Mouse (Mus musculus) R1 (cell line): ENCODE measurements at regions not wholly inside any gene's neighbourhood (a gene's known extent, or its start where the extent isn't known, plus 50 kb on each side); places are given as distances from the start of the nearest gene placed in this dataset.
A peak's percentile ranks its signal among the peaks of the same experiment; 100 is the strongest.

Experiments used
- DNase-seq: peaks from one replicate; pipeline ENCODE4 v3.0.0-alpha.2; 2018; ENCODE audit warnings: low read depth, low spot score

DNA sequence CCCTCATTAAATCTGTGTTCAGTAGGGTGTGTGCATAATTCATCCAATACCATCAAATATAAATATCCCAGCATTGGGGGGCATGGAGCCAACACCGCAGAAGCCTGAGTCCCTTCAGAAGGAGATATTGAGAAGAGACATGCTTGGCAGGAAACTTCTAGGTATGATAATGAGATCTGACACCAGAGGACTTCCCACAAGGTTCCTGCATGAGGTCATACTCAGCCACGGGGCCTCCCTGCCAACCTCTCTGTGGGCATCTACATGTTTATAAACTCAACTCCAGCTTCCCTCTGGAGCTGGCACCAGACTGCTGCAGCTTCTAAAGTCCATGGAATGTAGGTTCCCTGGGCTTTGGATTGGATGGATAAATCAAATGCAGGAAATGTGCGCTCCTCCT, 587.4 kb upstream of the Kdm8 start:
- DNase-seq = no peak

DNA sequence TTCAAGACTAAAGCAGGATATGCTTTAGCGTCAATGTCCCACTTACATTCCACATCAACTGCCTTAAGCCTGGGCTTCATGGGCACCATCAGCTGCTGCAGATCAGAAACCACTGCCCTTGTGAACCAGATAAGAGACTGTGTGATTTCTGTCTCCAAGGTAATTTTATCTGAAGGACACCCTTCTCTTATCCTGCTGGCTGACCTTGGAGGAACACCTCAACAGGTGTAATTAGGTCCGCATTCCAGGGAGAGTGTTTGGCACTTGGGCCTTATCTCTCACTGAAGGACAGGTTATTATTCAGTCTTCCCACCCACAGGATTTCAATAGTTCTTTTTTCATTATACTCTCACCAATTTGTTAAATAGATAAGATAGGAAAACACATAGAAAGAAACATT, 583.1 kb upstream of the Kdm8 start:
- DNase-seq = no peak

DNA sequence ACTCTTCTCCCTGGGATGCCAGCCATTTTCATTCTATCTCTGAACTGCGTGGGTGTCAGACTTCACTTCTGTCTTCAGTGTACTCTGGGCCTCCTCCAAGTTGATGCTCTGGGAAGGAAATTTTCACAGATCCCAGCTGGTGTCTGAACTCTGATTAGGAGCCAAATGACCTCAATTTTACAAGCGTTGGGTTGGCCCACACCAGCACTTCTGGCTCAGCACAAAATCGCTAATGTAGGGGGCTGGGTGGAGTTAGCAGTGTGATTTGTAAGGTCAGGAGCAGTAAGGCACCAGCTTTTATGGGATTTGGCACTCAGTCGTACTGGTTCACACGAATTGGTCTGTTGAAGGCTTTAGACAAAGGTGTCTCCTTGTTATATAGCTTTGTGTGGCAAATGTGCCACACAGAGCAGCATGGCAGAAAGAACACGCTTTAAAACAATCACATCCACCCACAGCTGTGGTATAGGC, 576.3 kb upstream of the Kdm8 start:
- no peak for DNase-seq

DNA sequence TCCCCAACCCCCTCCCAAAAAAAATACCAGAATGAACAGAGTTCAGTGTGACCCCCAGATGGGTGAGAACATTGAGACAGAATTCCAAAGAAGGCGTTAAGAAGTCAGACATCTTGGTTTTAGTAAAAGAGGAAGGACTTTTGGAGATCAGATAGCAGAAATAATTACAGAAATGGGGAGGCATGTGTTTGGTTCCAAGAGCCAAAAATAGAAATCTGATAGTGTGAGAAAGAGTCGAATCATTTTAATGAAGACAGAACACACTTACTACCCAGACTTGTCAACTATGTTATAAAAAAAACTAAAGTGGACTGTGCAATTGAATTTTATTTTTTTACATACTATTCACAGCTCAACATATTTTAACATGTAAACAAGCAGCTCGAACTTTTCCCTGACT, 575.9 kb upstream of the Kdm8 start:
- DNase-seq = no peak

DNA sequence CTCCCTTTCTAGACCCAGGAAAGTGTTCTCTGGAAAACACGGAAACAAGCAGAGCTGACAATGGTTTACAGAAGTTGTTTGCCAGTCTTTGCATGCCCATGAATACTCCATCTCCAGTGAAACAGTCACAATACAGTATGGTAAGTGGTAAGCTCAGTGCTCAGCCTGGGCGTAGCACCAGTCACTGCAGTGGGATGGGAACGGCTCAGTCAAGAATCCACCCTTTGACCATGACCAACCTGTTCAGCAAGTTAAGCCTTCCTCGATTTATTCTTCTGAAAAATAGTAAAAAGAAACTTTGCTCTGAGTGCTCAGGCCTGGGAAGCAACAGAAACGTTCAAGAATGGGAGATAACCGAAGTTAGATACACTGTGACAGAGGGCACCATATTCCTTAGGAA, 563.7 kb upstream of the Kdm8 start:
- DNase-seq = no peak

DNA sequence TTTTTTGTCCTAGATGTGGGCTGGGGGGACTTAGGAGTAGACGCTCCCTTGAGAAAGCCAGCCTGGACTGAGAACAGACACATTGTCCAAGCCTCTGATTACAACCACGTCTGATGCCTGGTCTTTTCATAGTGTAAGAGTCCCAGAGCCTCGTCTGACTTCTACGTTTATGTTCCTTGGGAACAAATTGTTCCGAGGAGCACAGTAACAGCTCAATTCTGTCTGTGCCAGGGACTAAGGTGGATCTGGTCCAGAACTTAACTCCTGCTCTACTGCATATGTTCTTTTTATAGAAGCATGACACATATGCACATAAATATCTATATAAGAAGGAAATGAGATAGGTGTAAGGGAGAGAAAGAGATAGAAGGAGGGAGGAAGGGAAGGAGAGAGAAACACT, 537.2 kb upstream of the Kdm8 start:
- no peak for DNase-seq

DNA sequence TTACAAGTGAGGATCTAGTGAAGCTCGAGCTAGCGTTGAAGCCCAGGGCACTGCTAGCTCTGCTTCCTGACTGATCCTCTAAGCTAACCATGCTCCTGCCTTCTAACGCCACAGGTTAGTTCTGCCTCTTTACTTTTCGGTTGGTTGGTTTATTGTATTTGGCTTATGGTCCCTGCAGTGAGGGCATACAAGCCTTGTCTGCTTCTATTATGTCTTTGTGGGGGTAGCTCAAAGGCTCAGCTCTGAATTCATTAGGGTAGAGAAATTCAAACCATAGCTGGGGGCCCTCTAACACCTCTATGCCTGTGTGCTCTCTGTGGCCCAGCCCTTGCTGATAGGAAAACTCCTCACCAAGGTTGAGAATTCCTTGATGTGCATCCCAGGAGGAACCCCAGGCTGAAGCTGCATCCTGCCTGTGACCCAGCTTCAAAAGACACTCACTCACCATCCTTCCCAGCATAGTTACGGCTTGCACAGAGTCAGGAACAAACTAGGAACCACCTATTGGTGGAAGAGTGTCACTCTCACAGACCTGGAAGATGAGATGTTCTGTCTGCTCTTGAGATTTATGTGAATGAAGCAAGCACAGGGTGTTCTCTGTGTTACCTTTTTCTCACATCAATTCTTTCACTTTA, 536.7 kb upstream of the Kdm8 start:
- no peak for DNase-seq

DNA sequence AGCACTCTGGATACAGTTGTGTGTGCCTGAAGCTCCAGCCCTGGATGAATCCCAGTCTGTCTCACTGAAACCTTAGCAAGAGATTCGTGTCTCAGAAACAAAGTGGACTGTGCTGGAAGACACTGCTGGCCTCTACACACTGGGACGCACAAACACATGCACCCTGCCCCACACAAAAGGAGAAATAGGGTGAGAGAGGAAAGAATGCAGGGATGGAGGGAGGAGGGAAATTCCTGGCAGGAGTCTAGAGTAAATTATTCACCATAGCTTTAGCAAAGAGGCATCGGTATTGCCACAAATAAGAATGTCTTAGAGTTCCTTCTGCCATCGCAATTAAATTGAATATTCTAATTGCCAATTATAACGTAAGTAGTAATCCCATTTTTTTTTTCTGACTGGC, 530.4 kb upstream of the Kdm8 start:
- DNase-seq = no peak

DNA sequence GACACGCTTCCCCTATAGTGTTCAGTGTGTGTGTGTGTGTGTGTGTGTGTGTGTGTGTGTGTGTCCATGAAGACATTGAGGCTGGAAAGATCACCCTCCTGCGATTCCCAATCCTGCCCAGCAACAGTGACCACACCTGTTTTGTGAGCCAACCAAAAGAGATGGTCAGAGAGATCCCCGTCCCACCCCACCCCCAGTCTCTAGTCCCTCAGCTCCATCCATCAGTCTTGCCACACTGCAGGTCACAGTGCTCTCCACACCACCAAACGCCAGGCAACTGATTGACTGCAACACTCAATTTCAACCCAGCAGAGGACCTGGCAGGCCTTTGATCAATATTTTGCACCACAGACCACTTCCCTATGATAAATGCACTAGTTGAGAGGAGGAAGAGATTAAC, 530.0 kb upstream of the Kdm8 start:
- no peak for DNase-seq

DNA sequence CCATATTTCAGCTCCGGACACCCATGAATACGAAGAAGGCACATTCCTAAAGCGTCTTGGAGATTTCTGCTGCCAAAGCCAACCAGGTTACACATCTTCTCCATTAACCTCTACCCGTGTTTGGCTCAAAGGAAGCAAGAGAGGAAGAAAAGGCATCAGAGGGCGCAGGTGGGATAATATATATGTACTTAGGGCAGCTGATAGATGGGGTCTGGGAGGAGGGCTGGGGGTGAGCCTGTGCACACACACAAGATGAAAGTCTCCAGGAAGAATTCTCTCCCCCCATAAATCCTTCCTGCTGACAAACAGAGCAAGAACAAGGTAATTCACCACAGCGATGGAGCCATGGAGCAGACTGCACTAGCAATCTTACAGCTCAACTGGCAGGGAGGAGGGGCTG, 529.5 kb upstream of the Kdm8 start:
- no peak for DNase-seq

DNA sequence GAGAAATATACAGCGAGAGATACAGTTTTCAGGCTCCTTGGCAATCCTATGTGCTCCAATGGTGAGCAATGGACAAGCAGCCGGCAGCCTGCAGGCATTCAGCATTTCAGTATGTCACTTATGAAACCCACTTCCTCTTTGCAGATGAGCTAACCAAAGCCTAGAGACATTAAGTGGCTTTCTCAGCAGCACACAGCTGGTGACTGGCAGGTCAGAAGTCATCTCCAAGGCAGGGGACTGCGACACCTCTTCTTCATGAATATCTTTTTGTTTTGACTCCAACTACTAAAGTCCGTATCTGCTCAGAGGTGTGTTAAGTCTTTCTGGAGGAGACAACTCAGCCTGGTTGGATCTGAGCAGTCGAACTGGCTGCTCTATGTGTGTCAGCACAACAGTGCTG, 528.8 kb upstream of the Kdm8 start:
- no peak for DNase-seq

DNA sequence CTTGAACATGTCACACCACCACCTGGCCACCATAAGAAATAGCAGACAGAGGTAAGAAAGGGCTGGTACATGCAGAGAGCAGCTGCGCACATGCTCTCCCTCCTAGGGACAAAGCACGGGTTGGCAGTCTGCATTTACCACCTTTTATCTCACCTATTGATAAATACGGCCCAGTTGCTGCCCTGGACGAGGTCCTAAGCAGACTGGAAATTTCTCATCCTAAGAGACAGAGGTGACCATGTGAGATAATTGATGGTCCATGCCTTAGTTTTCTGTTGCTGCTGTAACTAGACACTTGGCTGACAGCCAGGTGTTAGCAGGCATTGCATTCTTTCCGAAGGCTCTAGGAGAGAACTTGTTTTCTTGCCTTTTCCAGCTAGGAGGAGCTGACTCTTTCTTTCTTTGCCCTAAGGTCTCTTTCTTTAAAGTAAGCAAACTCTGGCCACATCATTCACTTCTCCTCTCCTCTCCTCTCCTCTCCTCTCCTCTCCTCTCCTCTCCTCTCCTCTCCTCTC, 526.8 kb upstream of the Kdm8 start:
- no peak for DNase-seq

DNA sequence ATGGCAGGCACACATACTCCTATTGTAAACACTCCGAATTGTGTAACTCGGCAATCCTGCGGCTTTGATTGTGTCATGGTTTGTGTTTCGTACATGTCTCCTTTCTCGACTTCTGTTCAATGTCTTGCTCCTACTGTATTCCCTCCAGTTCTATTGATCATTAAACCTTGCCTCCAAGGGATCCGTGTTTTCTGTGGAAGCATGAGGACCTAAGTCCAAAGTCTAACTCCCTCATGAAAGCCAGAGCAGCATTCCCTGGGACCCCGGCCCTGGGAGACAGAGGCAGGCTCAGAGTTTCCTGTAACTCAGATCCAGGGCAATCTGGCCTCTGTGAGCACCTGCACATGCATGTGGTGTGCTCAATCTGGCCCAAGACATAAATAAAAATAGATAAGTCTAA, 521.7 kb upstream of the Kdm8 start:
- no peak for DNase-seq

DNA sequence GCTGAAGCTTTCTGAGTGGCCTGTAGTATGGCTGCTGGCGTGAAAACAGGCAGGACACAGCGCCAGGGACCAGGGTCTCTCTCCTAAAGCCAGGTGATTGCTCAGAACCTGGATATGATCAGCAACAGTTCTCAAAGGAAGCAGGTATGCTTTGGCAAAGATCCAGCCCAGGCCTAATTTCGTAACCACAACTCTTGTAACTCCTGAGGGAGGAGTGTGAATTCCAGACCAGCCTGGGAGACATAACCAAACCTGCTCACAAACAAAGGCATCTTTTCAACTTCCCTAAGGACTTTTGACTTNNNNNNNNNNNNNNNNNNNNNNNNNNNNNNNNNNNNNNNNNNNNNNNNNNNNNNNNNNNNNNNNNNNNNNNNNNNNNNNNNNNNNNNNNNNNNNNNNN, 510.9 kb upstream of the Kdm8 start:
- DNase-seq = no peak

DNA sequence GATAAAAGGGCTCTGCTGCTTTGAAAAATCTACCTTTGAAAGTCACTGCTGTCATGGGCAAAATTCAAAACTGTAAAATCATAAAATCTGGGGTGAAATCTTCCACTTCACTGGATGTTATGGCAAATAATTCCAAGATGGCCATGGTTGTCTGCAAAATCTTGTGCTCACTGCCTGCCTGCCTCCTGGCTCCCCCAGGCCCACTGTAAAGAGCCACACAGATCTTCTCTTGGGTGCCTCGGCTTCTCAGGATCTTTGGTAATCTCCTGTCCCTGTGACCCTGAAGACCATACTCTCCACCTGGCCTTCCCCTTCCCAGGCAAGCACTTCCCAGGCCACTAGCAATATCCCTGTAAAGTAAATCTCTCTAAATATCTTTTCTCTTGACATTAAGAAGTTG, 505.1 kb upstream of the Kdm8 start:
- no peak for DNase-seq

DNA sequence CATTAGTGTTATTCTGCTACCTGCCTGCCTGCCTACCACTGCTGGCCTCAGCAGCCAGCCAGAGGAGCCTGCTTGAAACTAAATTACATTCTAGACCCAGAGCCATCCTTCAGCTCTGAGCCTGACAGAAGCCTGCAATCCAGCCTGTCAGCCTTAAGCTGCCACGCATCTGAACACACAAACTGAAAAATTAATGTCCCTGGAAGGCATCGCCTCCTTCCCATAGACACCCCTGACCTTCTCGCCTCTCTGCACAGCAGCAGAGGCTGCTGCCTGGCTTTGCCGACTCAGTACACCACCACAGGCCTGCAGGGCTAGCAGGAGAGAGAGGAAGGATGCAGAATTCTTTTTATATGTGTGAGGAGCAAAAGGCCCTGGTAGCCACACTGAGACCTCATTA, 502.9 kb upstream of the Kdm8 start:
- no peak for DNase-seq

DNA sequence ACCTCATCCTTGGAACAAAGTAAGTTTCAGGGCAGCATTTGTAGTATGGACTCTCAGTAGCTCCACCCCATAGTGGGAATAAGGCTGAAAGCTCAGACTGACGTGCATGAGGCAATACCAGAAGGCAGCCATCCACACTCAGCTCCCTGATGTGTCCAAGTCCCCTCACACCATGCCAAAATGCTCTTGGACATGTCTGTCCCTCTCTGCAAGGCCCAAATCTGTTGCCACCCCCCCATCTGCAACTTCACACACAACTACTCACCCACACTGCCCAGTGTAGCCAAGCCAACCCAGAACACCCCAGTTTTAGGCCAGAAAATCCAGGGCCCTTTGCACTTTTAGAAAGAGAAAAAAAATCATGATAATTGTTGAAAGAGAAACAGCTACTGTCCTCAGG, 498.1 kb upstream of the Kdm8 start:
- no peak for DNase-seq

DNA sequence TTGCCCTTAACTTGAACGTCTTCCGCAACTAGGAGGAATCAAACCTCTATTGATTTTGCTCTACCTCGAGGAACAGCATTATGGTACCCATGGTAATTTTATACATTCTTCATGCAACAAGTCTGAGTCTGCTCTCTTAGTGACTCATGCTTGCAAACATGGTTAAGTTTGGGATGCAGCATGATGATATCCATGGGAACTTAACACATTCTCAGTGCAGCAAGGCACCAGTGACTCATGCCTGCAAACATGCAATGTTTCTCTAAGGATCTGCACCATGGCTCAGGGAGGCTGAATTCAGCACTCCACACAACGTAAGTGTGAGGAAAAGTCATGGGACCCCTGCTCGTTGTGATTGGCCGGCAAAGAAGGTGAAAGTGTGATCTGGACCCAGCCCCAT, 487.1 kb upstream of the Kdm8 start:
- DNase-seq = no peak

DNA sequence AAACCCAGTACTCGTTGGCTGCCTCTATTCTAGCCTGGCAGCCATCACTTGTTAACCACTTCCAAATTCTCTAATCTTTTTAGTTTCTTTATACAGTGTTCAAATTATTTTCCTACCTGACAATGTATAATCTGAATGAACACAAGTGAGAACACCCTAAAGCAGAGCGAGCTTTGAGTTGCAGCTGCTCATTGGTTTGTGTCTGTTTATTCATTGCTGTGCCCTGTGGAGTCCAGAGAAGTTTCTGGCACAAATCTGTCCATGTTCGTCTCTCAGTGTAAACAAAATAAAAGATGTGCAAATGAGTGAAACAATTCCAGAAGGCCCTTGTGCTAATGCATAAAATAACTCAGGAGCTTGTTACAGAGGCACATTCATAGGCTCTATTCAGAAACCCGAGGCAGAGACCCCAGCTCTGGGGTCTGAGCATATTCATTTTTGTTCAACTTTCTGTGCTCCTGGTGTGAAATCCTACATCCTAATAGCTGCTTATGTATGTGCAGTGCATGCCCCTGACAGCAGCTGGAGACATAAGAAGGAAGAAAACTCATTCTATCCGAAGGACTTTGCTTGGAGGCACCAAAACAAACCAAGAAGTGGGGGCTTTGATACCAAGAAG, 469.5 kb upstream of the Kdm8 start:
- DNase-seq = no peak

DNA sequence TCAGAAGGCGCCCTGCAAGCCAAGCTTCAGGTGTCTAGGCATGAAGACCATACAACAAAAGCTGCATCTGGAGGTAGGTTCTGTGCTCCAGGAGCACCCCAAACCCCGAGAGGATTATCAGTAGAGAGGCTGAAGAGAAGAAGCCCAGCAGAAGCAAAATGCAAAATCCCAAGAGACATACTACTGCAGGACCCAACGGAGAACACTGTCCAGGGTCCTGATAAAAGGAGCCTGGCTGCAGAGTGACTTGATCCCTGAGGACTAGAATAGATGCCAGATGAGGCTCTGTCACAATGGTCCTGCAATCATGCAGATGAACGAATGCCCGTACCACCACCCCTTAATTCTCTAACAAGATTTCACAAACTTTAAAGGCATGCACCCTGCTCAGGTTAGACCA, 455.0 kb upstream of the Kdm8 start:
- peak; percentile 9 for DNase-seq

DNA sequence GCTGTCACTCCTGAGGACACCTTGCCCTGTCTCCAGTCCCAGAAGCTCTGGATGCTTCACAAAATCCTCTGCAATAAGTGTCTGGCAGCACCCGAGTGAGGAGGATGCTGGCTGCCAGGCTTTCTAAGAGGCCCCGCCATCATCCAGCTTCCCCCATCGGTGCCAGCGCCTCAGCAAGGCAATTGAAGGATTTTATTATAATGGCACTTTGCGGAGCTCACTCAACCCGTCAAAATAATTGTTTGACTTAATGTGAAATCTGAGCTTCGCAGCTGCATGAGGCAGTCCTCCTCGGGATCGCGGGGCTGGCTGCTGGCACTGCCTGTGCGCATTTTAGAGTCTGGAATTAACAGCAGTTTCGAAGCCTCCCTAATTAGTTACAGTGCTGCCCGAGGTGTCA, 453.8 kb upstream of the Kdm8 start:
- no peak for DNase-seq

DNA sequence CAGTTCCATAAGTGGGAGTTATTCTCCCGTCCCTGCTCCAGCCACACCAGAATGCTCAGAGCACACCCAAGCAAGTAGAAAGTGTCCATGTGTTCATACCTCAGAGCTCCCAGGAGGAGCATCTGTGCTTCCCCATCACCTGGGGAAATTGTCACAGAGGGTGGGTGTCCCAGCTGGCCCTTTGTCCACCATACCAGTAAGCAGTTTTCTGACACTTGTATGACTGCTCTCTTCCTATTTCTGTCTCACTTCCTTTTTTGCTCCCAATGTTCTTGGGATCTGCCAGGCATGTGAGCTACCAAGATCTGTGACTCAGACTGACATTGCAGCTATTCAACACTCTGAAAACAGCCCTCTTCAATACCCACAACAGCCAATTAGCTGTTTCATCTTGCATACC, 447.9 kb upstream of the Kdm8 start:
- no peak for DNase-seq

DNA sequence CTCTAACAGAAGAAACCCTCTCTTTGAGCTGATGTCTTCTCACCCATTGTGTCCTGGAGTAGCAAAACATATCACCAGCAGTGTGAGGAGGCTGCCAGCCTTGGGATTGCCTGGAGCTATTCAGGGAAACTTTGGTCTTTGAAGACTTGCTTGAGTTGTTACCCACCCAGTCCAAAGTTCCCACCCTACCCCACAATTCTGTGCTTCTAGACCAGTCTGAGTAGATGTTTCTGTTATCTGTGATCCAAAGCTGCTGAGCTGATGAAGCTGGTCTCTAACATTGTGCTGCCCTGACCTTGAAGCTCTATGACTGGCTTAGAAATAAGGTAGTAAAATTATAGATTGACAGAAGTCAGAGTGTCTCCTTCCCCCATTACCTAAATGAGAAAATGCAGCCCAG, 443.8 kb upstream of the Kdm8 start:
- no peak for DNase-seq

DNA sequence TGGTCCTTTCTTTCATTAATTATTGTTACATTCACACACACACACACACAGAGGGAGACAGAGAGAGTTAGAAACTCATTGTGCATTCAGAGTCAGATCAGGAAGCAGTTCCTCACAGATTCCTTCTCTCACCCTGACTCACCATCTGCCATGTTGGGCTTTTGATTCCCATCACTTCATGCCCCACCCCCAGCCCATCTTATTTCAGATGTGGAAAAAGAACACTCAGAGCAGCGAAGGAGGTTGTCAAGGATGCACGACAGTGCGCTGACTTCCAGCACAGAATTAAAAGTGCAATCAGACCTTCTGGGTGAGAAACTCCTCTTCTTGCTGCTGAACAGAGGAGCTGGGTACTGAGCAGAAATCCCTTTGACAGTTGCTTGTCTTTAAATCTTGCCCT, 438.8 kb upstream of the Kdm8 start:
- DNase-seq = no peak
